Mouse (Mus musculus) C2C12 (cell line): ENCODE data around the gene Fermt2. TPM values are rescaled to one million over a fixed set of nuclear protein-coding genes. Genes with fewer than 3 reads are reported as not detected.

Source experiments
- H3K27me3 ChIP-seq: one replicate; pipeline ENCODE4 v1.6.1; 2011; ENCODE audit not compliant: control insufficient read depth, insufficient read depth, insufficient read length
- H3K36me3 ChIP-seq: one replicate; pipeline ENCODE4 v1.6.1; 2011; ENCODE audit not compliant: control insufficient read depth, insufficient read depth
- H3K4me3 ChIP-seq: one replicate; pipeline ENCODE4 v1.5.1; 2011; ENCODE audit warnings: mild to moderate bottlenecking, control low read depth; ENCODE audit not compliant: poor library complexity, insufficient read depth, severe bottlenecking
- H3K79me2 ChIP-seq: one replicate; pipeline ENCODE4 v1.6.1; 2011; ENCODE audit not compliant: control insufficient read depth, insufficient read depth
- H3K79me3 ChIP-seq: one replicate; pipeline ENCODE4 v1.6.1; 2011; ENCODE audit warnings: low read depth, control low read depth
- H3ac ChIP-seq: one replicate; pipeline ENCODE3; 2011; ENCODE audit warnings: low read depth; ENCODE audit not compliant: control insufficient read depth, insufficient read length
- CEBPB ChIP-seq: IDR thresholded peaks from one replicate; pipeline ENCODE4 v1.6.1; 2011; ENCODE audit warnings: low read depth, mild to moderate bottlenecking, control low read depth, moderate library complexity
- CTCF ChIP-seq: IDR thresholded peaks from one replicate; pipeline ENCODE4 v1.5.1; 2011; ENCODE audit not compliant: control insufficient read depth, insufficient read depth, insufficient read length
- FOSL1 ChIP-seq: IDR thresholded peaks from one replicate; pipeline ENCODE4 v1.8.0; 2011; ENCODE audit warnings: mild to moderate bottlenecking, low read length; ENCODE audit not compliant: poor library complexity, insufficient read depth, severe bottlenecking
- MAX ChIP-seq: IDR thresholded peaks from one replicate; pipeline ENCODE4 v1.6.1; 2011; ENCODE audit warnings: mild to moderate bottlenecking, control low read depth
- MYOD1 ChIP-seq: IDR thresholded peaks from one replicate; pipeline ENCODE4 v1.6.1; 2011; ENCODE audit warnings: low read depth; ENCODE audit not compliant: control insufficient read depth, insufficient read length
- MYOG ChIP-seq: IDR thresholded peaks from one replicate; pipeline ENCODE4 v1.6.1; 2011; ENCODE audit not compliant: control insufficient read depth, insufficient read length; ENCODE audit errors: extremely low read depth
- USF1 ChIP-seq: IDR thresholded peaks from one replicate; pipeline ENCODE4 v1.6.1; 2011; ENCODE audit warnings: low read depth, mild to moderate bottlenecking, control low read depth, moderate library complexity
- long read RNA-seq, 2 experiments: library from polyadenylated mRNA; unstranded; transcript quantifications; one replicate each; pipeline ENCODE4 v2.0.0; 2019 to 2020
- polyA plus RNA-seq: library from polyadenylated mRNA; unstranded; fragments of >200 nt; fragmentation: generic; extraction: Trizol; gene quantifications from one replicate; pipeline ENCODE4 v1.2.1, GENCODE M21; 2012; ENCODE audit warnings: missing spikeins

Gene Fermt2
- polyA plus RNA-seq, result 40.9 TPM
- long read RNA-seq, experiment 1, transcript Fermt2-201 (15 exons, 3,293 nt), result major isoform, 28 of 66 reads
- long read RNA-seq, experiment 1, partial matches to known transcripts, result 29 of 66 reads
- long read RNA-seq, experiment 1, other reads (novel, unspliced or antisense), result 9 of 66 reads
- long read RNA-seq, experiment 2, transcript Fermt2-201 (15 exons, 3,293 nt), result major isoform, 188 of 216 reads
- long read RNA-seq, experiment 2, partial matches to known transcripts, result 22 of 216 reads
- long read RNA-seq, experiment 2, other reads (novel, unspliced or antisense), result 6 of 216 reads

DNA sequence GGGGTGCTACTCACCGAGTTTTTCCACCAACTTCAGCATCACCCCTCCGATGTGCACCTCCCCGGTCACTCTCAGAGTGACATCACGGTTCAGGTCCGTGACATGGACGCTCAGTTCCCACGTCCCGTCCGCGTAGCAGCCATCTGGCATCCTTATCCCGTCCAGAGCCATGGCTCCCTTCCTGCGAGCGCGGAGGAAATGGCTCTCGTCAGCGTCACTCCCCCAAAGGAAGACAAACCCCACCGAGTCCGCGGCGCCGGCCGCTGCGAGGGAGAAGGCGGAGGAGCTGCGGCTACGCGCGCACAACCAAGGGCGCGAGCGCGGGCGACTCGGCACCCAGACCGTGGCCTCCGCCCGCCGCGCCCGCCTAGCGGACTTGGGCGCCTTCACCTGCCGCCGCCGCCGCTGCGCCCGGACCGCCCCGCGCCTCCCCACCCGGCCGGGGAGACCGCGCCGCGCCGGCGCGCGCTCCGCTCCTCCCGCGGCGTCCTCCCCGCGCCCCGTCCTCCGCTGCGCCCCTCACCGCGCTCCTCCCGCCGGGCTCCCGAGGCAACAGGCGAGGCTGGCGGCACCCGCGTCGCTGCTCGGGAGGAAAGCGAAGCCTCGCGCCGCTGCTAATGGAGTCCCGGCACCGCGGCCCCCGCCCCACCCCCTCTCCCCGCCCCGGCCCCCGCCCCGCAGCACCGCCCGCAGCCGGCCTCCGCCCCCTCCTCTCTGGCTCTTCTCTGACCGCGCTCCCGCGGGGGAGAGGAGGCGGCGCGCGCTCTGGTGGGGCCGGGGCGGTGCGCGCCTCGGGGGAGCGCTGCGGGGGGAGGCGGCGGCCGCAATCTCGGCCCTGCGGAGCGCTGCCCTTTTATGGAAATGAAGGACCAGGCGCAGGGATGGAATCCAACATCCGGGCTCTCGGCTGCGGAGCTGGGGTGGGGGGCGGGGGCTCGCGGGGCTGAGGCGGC is at the start of gene Fermt2:
TSS of gene Fermt2 (minus strand) at position 708 of the 953 bp plus-strand sequence.
- H3K27me3 ChIP-seq, result no peaks in the 10 kb centered on the region
- H3K79me3 ChIP-seq, result peaks cover 42% of the 10 kb centered on the region
- peaks cover 49% of the 10 kb centered on the region for H3K79me2 ChIP-seq
- H3K4me3 ChIP-seq, result peak within 1 kb of the TSS; percentile 66
- peaks cover 9% of the 10 kb centered on the region for H3K36me3 ChIP-seq
- TF ChIP-seq MYOD1, result no peak
- TF ChIP-seq CTCF, result no peak
- TF ChIP-seq MAX, result no peak
- no peak for TF ChIP-seq MYOG
- TF ChIP-seq FOSL1, result no peak
- no peak for TF ChIP-seq USF1
- TF ChIP-seq CEBPB, result no peak
- H3ac ChIP-seq, result peak within 1 kb of the TSS; percentile 97

DNA sequence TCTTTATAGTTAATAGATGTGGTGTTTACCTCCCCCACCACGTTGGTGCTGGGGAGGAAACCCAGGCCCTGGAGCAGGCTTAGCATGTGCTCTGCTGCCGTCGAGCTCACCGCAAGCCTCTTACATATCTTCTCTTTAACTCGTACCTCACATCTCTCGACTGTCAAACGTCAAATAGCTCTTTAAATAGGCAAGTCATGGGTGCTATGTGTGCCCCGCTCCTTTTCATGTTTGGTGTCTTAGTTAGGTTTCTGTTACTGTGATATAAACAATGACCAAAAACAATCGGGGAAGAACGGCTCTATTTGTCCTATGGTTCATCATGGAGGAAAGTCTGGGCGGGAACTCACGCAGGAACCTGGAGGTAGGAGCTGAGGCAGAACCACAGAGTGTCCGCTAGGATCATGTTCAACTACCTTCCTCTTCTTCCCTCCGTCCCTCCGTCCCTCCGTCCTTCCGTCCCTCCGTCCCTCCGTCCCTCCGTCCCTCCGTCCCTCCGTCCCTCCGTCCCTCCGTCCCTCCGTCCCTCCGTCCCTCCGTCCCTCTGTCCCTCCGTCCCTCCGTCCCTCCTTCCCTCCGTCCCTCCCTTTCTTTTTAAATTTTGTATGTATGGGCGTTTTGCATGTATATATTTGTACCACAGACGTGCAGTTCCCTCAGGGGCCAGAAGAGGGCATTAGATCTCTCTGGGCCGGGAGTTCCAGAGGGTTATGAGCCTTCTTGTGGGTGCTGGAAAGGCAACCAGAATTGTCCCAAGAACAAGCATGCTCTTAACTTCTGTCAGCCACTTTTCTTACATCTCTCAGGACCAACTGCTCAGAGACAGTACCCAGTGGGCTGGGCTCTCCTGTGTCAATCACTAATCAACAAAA is 36.4 kb upstream of the Fermt2 start:
- H3ac ChIP-seq, result no peak overlapping the region

DNA sequence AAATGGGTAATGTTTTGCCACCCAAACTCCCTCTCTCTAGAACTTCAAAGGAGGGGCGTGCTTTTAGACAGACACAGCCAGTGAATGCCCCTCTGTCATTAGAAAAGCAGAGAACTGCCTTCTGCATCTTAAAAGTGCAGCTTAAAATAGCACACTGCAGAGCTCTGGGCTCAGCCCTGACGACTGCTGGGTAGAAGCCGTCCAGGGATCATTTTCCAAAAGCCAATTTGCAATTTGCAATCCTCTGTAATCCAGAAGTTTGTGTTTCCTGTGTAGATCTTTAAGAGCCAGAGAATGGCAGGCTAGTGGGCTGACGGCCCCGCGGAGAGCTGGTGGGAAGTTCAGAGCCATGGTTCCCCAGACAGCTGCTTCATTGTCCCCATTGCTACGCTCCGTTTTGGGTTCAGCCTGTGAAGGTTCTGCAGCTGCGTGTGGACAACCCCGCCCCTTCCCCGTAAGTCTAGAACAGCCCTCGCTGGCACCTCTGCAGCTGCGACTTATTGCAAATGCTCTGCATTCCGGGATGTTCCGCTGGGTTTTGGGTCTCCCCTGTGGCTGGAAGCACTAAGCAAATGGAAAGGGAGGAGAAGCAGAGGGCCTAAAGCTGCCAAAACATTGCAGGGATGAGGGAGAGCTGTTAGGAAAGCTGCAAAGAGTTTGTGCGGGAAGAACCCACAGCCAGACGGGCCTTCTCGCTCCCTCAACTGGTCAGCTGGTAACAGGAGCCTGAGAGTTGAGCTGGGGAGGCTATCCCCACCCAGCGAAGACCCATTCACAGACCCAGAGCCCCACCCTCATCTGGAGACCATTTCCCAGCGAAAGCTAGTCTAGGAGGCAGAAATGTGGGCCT is 35.5 kb upstream of the Fermt2 start:
- no peaks in the 10 kb centered on the region for H3K79me3 ChIP-seq
- no peaks in the 10 kb centered on the region for H3K36me3 ChIP-seq
- no peaks in the 10 kb centered on the region for H3K79me2 ChIP-seq
- H3ac ChIP-seq, result no peak overlapping the region
- no peak overlapping the region for H3K4me3 ChIP-seq
- TF ChIP-seq MYOD1 (no peak), CEBPB (no peak), MAX (no peak), MYOG (no peak), FOSL1 (no peak), USF1 (no peak), CTCF (no peak)
- H3K27me3 ChIP-seq, result no peaks in the 10 kb centered on the region

More for the DNA sequence above, 36.4 kb upstream of the Fermt2 start:
- H3K79me3 ChIP-seq, result no peaks in the 10 kb centered on the region
- H3K79me2 ChIP-seq, result no peaks in the 10 kb centered on the region
- TF ChIP-seq MYOG (no peak), CTCF (no peak), MAX (no peak), MYOD1 (no peak), CEBPB (no peak), FOSL1 (no peak), USF1 (no peak)
- H3K27me3 ChIP-seq, result no peaks in the 10 kb centered on the region
- no peaks in the 10 kb centered on the region for H3K36me3 ChIP-seq
- no peak overlapping the region for H3K4me3 ChIP-seq

DNA sequence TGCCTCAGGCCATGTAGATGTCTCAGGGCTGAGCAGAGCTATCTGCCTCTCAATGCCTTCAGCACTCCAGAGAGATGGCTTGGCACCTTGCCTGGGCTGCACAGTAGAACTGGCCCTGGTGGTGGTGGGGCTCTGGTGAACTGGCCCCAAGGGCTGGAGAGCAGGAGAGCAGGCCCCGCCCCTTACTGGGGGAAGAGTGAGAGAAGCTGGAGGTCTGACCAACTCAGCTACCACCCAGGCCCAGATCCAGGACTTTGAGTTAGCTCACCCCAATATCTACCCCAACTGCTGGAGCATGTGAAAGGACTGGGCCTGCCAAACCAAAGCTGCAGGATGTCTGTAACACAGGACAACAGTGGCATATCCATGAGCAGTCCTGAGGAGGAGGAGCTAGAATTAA is 33.7 kb upstream of the Fermt2 start:
- TF ChIP-seq MYOG (no peak), CEBPB (no peak), MYOD1 (no peak), USF1 (no peak), MAX (no peak), FOSL1 (no peak), CTCF (no peak)
- Histone ChIP-seq H3K36me3 (no peaks in the 10 kb centered on the region), H3K79me2 (no peaks in the 10 kb centered on the region), H3K4me3 (no peak overlapping the region), H3K79me3 (no peaks in the 10 kb centered on the region), H3ac (no peak overlapping the region), H3K27me3 (no peaks in the 10 kb centered on the region)
